Mouse (Mus musculus) left cerebral cortex, adult 11 months (tissue): ENCODE measurements around the gene Tbc1d16.
A peak's percentile ranks its signal among the peaks of the same experiment; 100 is the strongest.

ENCODE experiments used
- DNase-seq: peaks from one replicate; pipeline ENCODE4 v3.0.0; 2022; ENCODE audit warnings: low spot score

The Tbc1d16 gene

GRCm38 (mm10) chr11:119207986-119208385, 20.3 kb downstream of the Tbc1d16 start:
- DNase-seq = no peak

GRCm38 (mm10) chr11:119206562-119206961, 21.7 kb downstream of the Tbc1d16 start:
- no peak for DNase-seq

GRCm38 (mm10) chr11:119205738-119206137, 22.6 kb downstream of the Tbc1d16 start:
- no peak for DNase-seq

- DNase-seq = no peak
Measured at GRCm38 (mm10) chr11:119203423-119203822, 24.9 kb downstream of the Tbc1d16 start.

- no peak for DNase-seq
Measured at GRCm38 (mm10) chr11:119199233-119199601, 29.1 kb downstream of the Tbc1d16 start.

- DNase-seq = peak; percentile 51
Measured at GRCm38 (mm10) chr11:119198564-119199232, 29.6 kb downstream of the Tbc1d16 start.

- DNase-seq = no peak
Measured at GRCm38 (mm10) chr11:119197618-119198563, 30.4 kb downstream of the Tbc1d16 start.

GRCm38 (mm10) chr11:119192605-119193004, 35.7 kb downstream of the Tbc1d16 start:
- no peak for DNase-seq

- no peak for DNase-seq
Measured at GRCm38 (mm10) chr11:119192176-119192575, 36.1 kb downstream of the Tbc1d16 start.

- no peak for DNase-seq
Measured at GRCm38 (mm10) chr11:119191606-119192081, 36.7 kb downstream of the Tbc1d16 start.

- DNase-seq = no peak
Measured at GRCm38 (mm10) chr11:119190498-119190897, 37.8 kb downstream of the Tbc1d16 start.

GRCm38 (mm10) chr11:119189319-119189718, 39.0 kb downstream of the Tbc1d16 start:
- DNase-seq = no peak

GRCm38 (mm10) chr11:119188389-119188788, 39.9 kb downstream of the Tbc1d16 start:
- no peak for DNase-seq

- no peak for DNase-seq
Measured at GRCm38 (mm10) chr11:119187800-119188197, 40.5 kb downstream of the Tbc1d16 start.

- DNase-seq = no peak
Measured at GRCm38 (mm10) chr11:119186989-119187799, 41.1 kb downstream of the Tbc1d16 start.

GRCm38 (mm10) chr11:119186381-119186780, 41.9 kb downstream of the Tbc1d16 start:
- no peak for DNase-seq

- no peak for DNase-seq
Measured at GRCm38 (mm10) chr11:119183684-119184310, 44.5 kb downstream of the Tbc1d16 start.

- DNase-seq = no peak
Measured at GRCm38 (mm10) chr11:119181861-119182395, 46.4 kb downstream of the Tbc1d16 start.

GRCm38 (mm10) chr11:119180824-119181582, 47.3 kb downstream of the Tbc1d16 start:
- DNase-seq = peak; percentile 40

- no peak for DNase-seq
Measured at GRCm38 (mm10) chr11:119178317-119178716, 50.0 kb downstream of the Tbc1d16 start.
